Mouse (Mus musculus): Measurements from ENCODE around the gene Fzd5.

Fzd5 gene

DNA sequence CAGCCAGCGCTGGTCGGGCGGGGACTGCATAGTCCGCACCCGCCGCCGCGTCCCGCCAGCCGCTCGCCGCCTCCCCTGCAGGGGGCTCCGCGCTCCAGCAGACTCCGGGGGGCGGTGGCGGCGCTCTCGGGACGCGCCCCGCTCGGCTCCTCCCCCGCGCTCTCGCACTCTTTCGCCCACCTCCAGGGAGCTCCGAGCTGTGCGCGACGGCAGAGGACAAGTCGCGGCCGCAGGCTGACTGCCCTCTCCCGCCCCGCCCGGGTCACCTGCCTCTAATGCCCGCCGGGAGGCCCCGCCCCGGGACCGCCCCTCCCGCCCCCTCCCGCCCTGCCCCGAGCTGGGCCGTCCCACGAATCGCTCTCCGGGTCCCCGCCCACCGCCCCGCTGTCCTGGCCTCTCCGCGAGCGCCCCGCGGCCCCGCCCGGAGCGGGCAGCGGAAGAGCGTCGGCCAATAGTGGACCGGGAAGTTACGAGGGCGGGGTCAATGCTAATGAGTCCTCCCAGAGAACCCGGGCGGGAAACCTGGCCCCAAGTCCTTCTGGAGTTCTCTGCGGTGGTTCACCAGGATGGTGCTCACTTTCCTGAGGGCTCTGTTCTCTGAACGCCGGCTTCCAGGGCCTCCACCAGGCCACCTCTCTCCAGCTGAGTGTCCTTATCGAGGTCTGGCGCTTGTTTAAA lies at the start of gene Fzd5:
Fzd5 (minus strand) TSS at position 250 of the 678 bp plus-strand sequence.
- DNase-seq (ENCODE audit: low spot score in 2 of 2) = peak; percentile 87 to 94

DNA sequence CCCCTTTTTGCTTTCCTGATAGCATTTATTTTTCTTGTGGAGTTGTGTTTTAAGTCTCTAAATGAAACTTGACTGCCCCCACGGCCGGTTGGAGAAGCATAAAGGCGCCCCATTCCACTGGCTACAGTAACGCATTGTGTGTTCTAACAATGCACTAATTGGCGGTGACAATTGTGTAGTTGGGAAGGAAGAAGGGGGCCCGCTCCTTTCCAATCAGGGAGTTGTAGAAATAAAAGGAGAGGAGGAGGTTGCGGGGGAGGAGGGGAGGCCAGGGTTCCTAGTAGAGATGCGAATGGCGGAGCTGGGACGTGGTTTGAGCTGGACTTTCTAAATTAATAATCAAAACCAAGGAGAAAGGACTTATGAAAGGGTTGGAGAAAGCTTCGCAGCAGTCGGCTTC lies 42.3 kb upstream of the Fzd5 start:
- DNase-seq (ENCODE audit: low spot score in 2 of 2) = no peak

DNA sequence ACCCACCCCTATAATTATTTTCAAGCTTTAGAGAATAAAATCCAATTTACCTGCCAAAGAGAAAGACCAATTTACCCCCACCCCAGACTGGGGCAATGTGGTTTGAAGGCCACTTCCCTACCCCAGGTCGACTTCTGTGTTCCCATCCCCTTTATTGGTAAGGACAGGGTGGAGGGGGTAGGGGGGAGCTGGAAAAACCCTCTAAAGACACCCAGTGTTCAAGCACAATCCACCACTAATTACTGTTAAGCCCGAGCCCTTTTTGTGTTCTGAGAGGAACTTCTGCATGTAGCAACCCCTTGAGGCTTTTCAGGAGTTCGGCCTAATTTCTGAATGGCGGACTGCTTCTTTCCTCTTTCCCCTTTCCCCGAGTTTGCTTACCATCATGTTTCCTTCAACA lies 41.9 kb upstream of the Fzd5 start:
- no peak for DNase-seq (ENCODE audit: low spot score in 2 of 2)

DNA sequence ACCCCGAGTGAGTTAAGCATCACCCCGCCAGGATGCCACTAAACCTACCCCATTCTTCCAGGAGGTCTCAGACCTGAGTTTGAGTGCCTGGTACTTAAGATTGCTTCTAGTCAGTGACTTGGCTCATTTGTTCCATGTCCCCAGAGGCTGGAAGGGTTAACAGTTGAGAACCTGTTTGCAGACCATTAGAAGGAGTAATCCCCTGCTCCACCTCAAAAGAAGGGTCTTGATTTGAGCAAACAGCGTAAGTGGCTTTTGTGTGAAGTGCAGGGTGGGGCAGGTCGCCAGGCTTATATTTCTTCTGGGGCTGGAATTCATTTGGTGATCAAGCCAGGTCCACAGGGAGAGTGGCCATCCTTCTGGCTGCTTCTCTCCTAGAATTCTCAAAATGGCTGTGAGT lies 35.8 kb upstream of the Fzd5 start:
- DNase-seq (ENCODE audit: low spot score in 2 of 2) = no peak

DNA sequence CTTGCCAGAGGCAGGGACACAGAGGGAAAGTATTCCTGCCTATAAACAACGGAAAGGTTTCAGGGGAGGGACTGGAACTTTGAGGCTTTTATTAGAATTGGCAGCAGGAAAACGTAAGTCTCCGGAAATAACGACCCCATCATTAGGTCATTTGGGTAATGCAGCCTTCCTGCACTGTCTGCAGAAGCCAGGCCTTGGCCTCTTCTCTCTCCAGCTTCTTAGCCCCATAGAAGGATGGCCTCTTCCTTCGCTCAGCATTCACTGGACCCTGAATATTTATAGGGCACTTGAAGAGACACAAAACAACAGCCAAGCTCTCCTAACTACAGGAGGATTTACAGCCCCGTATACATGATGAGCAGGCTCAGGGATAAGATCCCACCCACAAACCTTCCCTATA lies 32.6 kb upstream of the Fzd5 start:
- no peak for DNase-seq (ENCODE audit: low spot score in 2 of 2)

DNA sequence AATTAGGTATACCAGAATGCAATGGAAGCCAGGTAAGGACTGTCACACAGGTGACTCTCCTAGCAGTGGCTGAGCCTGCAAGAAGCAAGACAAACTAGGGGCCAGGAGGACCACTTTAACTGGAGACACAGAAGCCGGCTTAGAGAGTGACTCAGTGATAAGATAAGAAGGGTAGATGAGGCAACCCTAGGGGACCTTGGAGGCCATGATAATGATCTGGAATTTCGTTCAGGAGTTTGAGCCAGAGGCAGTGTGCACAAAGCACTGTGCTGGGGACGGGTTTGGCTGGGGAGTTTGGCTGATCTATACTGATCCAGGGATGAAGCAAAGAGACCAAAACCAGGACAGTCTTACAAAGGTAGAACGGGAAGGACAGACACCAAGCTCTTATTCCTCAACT lies 24.1 kb upstream of the Fzd5 start:
- DNase-seq (ENCODE audit: low spot score in 2 of 2) = no peak

DNA sequence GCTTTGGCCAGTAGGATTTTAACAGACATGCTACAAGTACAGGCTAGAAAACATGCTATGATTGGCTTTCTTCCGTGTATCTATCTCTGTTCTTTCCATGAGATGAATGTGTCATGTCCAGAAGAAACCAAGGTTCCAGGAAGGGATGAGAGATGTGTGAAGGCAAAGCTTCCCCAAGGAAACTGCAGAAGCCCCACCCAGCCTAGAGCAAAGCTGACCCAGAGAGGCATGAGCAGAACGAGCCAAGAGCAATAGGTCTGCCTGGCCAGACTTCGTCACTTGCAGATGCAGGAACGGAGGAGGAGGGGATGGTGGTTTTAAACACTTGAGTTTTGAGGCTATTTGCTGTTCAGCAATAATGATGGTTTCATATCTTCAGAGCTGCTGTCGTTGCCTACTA lies 20.2 kb upstream of the Fzd5 start:
- DNase-seq (ENCODE audit: low spot score in 2 of 2) = no peak

DNA sequence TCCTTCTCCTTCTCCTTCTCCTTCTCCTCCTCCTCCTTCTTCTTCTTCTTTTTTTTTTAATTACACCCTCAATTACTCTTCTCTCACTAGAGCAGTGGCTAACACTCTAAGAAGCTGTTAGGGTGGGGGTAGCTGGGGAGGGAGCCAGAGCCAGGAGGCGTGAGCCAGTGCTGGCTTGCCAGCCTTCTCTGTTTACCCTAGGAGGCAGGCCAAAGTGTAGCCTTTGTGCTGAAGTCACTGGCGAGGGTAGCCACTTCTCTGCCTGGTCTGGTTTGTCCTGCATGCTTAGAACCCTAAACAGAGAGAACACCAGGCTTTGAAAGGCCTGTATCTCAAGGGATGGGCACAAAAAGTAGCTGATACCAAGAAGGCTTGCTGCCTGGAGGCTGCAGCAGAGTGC lies 19.7 kb upstream of the Fzd5 start:
- DNase-seq (ENCODE audit: low spot score in 2 of 2) = no peak

DNA sequence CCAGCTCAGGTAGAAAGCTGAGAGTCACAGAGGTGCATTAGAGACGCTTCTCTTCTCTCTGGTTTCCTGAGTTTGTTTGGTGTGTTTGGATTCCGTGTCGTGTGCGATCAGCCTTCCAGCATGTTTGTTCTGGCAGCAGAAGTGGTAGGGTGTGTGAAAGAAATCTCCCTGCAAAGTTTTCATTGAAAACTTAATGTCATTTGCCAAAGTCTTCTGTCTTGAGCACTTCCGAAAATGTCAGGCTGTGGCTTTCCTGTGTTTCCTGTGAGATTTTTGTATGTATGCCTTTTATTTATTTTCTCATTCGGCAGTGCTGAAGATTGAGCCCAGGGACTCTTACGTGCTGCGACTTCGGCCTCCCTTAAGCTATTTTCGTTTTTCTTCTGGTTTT lies 19.1 kb upstream of the Fzd5 start:
- DNase-seq (ENCODE audit: low spot score in 2 of 2) = no peak

DNA sequence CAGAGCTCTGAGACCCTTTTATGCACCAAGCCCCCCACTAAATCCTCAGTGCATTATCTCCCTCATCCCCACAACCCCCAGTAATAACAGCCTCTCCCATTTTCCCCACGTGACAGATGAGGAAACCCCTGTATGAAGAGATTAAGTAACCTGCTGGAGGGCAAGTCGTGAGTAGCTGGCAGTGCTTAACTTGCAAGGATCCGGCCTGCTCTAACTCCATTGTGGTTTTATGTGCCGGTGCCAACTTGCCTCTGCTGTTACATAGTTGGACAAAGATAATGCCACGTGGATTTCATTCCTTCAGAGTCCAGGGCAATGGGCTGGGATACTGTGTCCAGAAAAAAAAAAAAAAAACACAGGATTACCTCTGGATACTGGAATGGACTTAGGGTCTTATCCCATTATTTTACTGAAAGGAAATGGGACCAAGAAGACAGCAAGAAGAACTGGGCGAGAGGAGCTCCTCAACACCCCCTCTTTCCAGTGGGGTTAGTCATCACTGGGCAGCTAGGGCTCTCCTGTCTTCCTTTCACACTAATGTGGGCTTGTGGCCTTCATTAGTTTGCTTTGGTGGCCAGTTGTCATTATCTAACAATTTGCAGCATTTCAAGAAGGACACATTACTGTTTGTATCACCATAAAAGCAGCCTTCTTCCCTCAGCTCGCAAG lies 18.6 kb upstream of the Fzd5 start:
- no peak for DNase-seq (ENCODE audit: low spot score in 2 of 2)

DNA sequence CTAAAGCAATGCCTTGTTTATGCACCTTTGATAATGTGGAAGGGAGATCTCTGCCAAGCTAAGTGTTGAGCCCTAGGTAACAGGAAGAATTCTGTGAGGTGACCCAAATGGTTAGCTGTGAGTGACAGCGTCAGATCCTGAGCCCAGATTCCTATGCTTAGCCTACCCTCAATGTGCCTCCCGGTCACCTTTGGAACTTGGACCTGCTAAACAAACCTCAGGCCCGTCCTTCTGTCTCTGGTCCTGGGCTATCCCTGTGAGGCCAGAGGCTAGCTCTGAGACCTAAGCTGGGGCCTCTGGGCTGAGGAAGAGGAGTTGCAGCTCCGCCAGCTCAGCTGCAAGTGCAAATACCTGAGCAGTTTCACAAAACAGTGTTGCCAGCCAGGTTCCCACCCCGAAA lies 17.1 kb upstream of the Fzd5 start:
- no peak for DNase-seq (ENCODE audit: low spot score in 2 of 2)

DNA sequence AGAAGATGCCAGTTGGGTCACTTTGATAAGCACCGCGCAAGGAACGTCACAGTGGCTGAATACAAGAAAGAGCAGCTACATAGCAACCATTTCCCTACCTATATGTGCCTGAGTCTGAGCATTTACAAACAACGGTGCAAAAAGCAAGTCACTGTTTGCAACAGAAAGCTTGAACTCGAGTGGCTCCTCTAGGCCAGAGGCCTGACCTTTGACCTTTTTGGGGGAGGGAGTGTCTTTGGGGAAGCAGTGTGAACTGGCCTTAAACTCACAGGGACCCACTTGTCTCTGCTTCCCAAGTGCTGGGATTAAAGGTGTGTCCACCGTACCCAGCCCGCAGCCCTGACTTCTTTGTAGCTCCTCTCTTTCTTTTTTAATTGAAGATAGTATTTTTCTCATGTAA lies 16.1 kb upstream of the Fzd5 start:
- DNase-seq (ENCODE audit: low spot score in 2 of 2) = no peak

DNA sequence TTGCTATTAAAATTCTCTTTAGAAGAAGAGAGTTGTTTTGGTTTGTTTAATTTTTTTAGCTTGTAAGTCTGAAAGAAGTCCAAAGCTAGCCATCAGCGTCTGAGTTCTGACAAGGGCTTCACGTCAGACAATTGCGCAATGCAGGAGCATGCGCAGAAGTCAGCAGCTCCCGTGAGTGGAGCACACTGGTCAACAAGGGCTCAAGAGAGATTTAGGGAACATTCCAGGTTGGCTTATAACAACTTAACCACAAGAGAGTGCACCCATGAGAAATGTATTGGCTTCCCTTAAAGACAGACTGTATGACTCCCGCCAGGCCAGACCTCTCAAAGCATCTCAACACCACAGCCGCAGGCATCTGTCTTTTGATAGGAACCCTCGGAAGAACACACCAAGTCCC lies 15.6 kb upstream of the Fzd5 start:
- no peak for DNase-seq (ENCODE audit: low spot score in 2 of 2)

DNA sequence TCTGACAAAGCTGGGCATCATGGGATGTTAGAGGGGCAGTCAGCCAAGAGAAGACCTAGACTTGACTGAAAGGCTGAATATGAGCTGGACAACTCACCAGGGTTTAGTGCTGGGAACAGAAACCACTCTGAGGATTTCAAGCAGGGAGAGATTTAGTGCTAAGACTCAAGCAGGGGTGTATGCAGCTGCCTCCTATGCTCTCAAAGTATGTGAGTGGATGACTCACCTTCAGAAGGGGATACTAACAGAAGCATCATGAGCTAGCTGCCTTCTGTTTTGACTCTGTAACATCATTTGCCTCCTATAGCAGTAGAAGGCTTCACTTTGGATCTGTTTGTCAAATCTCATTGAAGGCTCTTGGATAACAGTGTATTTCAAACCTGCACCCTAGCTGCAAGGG lies 7.1 kb upstream of the Fzd5 start:
- no peak for DNase-seq (ENCODE audit: low spot score in 2 of 2)

DNA sequence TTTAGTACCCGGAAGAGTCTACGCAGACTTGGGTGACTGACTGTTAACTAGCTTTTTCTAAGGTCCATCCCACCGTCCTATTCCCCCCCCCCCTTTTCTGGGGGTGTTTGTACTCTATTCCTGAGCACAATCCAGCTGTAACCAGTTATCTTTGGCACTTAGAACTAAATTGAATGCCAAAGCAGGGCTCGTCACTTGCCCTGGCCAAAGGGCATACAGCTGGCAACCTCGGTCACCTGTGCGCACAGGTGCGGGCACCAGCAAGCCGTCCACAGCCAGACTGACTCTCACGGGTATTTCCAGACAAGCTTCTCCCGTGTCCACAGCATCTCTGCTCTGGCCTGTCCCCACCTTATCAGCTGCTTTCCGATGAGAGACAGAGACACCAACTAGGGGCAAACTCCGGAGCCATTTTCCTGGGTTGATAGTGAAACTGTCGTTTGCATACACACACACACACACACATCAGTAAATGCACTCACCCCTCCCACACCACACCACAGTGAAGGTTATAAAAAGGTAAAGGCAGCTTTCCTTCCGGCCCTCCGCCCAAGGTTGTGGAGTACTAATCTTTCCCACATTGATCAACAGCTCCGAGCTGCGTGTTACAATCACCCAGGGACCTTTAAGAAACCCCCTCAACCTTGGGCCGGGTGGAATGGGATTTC lies 5.3 kb upstream of the Fzd5 start:
- DNase-seq (ENCODE audit: low spot score in 2 of 2) = no peak

DNA sequence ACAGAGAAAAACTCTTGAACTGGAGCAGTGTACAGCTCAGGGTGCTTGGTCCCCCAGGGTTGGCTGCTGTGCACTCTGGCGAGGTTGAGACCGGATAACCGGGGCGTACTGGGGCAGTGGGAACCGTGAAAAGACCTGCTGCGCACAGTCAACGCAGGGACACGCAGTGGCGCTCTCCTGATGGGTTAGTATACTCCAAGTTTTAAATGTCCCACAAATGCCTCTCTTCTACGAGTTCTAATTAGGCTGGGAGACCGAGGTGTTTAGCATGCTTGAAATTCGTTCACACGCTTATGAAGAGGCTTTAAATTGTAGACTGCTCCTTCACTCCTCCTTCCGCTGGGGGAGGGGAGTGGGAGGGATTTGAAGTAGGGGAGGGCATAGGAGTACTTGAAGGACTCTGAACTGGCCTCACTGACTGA lies 1.1 kb upstream of the Fzd5 start:
- peak; percentile 43 to 48 for DNase-seq (ENCODE audit: low spot score in 2 of 2)

DNA sequence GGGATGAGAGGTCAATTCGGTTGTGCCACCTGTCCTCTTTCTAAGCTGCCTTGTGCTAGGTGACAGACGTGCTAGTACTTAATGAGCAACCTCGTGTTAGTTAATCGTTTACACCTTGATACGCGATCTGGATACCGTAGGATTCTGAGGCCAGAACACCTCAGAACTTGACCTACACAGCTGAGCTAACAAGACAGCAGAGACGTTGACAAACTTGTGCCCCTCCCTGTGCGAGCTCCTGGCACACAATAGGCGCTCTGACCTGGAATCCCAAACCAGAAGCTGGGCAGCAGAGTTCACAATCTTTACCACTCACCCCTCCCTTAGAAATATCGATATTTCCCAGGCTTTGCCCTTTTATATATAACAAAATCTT lies 617 bp upstream of the Fzd5 start:
- no peak for DNase-seq (ENCODE audit: low spot score in 2 of 2)

DNA sequence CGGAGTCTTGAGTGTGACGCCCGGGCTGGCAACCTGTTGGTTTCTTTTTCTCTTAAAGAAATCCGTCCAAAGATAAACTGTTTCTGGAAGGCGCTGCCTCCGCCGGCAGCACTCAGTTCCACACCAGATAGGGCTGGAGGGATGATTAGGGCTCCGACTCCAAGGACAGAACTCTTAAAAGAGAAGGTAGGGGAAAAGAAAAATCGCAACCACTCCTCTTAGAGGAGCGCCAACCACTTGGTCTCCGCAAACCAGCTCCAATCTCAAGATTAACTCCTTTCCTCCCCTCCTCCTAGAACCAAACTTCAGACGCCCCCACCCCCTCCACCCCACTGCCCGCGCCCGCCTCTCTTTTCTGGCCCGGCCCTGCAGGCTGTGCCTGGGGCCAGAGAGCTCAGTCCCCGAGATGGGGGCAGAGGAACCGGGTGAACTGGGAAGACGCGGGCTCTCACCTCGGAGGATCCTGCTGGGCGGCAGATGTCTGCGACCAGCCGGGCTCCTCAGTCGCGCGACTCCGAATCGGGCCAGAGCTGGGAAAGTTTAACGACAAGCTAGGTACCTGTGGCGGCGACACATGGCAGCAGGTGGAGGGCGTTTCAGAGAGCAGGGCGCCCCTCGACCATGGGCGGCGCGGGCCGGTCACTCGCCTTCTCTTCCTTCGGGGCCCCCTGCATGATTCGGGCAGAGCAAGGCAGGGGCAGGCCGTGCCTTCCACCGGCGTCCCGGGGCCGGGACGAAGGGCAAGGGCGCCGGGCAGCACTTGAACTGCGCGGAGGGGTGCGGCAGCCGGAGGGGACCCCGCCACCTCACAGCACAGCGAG lies 660 bp downstream of the Fzd5 start:
- DNase-seq (ENCODE audit: low spot score in 2 of 2) = peak; percentile 58 to 67

DNA sequence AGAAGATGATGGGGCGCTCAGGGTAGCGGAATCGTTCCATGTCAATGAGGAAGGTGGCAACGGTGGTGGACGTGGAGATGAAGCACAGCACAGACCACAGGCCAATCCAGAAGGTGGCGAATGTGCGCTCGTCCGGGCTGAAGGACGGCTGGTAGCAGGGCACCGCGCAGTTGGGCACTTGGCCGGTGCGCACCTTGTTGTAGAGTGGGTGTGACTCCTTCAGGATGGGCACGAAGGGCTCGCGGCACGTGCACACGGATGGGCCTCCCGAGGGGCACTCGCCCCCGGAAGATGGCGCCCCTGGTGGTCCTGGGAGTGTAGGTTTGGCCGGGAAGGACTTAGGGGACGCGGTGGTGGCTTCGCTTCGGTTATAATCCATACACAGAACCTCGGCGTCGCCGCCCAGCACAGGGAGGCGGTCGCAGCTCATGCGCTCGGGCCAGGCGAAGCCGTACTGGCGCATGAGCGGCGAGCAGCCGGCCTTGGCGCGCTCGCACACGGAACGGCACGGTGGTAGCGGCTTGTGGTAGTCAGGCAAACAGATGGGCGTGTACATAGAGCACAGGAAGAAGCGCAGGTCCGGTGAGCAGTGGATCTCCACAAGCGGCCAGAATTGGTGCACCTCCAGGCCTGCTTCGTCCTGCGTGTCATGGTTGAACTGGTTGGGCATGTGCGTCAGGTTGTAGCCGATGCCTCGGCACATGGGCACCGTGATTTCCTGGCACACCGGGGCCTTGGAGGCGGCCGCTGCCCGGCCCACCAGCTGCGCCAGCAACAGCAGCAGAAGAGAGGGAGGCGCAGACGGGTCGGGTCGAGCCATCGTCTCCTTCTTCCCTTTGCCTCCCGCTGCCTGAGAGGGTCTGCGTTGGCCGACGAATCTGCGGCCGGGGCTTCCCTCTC lies 1.5 kb downstream of the Fzd5 start:
- peak; percentile 49 to 62 for DNase-seq (ENCODE audit: low spot score in 2 of 2)

DNA sequence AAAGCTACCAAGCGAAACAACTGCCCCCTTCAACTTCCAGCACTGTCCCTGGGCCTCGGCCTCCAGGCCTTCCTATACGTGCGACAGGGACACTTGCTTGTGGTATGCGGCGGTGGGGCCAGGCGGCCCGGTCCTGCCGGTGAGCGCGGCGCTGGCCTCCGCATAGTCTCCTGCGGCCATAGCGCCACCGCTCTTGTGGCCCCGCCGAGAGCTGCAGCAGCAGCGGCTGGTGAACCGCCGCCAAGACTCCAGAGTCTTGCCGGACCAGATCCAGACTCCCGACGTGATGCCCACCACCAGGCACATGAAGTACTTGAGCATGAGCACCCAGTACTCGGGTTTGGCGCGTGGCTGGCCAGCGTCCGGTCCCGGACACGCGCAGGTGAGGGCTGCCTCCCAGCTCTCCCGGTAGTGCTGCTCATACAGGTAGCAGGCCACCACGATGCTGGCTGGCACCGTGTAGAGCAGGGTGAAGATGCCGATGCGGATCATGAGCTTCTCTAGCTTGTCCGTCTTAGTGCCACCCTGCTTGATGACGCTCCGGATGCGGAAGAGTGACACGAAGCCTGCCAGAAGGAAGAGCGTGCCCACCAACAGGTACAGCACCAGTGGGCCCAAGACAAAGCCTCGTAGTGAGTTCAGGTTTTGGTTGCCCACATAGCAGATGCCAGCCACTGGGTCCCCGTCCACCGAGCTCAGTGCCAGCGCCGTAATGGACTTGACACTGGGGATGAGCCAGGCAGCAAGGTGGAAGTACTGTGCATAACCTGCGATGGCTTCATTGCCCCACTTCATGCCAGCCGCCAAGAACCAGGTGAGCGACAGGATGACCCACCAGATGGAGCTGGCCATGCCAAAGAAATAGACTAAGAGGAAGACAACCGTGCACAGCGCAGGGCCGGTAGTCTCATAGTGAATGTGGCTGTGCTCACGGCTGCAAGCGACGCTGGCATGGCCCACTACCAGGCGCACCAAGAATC lies 2.5 kb downstream of the Fzd5 start:
- DNase-seq (ENCODE audit: low spot score in 2 of 2) = peak; percentile 39 to 58
